Mouse (Mus musculus) erythroblast, embryonic 14.5 days (primary cell): ENCODE data around the gene Ptges3l.

Experiments used
- GATA1 ChIP-seq: IDR thresholded peaks from 2 replicates; pipeline ENCODE4 v1.6.1; 2012; ENCODE audit warnings: low read length, inconsistent platforms, mixed read lengths
- TAL1 ChIP-seq: IDR thresholded peaks from 3 replicates; pipeline ENCODE4 v1.6.1; 2012; ENCODE audit warnings: low read length, inconsistent platforms, mixed read lengths

DNA sequence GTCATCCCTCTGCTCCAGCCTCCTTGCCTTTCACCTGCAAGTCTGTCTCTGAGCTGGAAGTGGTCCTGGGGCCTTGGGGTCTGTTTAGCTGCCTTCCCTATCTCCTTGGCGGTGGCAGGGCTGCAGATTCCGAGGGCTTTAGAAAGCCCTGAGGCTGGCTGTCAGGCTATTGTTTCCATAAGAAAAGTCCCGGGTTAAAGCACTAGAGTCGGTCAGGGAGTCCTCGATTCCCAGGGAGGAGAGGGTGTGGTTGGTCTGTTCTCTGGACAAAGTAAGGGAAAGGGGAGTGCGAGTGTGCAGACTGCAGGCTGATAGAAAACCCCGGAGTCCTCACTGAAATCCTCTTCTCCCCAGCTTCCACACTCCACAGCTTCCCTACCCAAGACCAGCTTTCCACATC, 45.1 kb upstream of the Ptges3l start:
- no peak for TF ChIP-seq GATA1
- no peak for TF ChIP-seq TAL1
